Mouse (Mus musculus) CH12.LX (cell line): ENCODE measurements around the gene Lamtor5.
A peak's percentile ranks its signal among the peaks of the same experiment; 100 is the strongest.

Experiments used
- CTCF ChIP-seq, 2 experiments: IDR thresholded peaks in 1 of 2; conservative IDR thresholded peaks in 1 of 2; 2 replicates each; pipeline ENCODE4 v1.5.1; 2011 to 2012; ENCODE audit warnings: low read depth in 2 of 2, low read length in 2 of 2, improper control_type of control experiment in 1 of 2, inconsistent platforms in 1 of 2, mild to moderate bottlenecking in 1 of 2, moderate library complexity in 1 of 2
- EP300 ChIP-seq: IDR thresholded peaks from 2 replicates; pipeline ENCODE4 v1.6.1; 2011; ENCODE audit warnings: low read length, improper control_type of control experiment
- KAT2A ChIP-seq: IDR thresholded peaks from 2 replicates; pipeline ENCODE4 v1.6.1; 2012; ENCODE audit warnings: low read length, improper control_type of control experiment, inconsistent platforms; ENCODE audit not compliant: insufficient replicate concordance
- POLR2A ChIP-seq: IDR thresholded peaks from 2 replicates; pipeline ENCODE4 v1.6.1; 2011; ENCODE audit warnings: low read depth, mild to moderate bottlenecking, improper control_type of control experiment, low read length
- POLR2AphosphoS2 ChIP-seq: IDR thresholded peaks from 2 replicates; pipeline ENCODE4 v1.6.1; 2011; ENCODE audit warnings: low read depth, low read length, improper control_type of control experiment
- USF2 ChIP-seq: conservative IDR thresholded peaks from 2 replicates; pipeline ENCODE4 v1.6.1; 2011; ENCODE audit warnings: low read depth, low read length, improper control_type of control experiment
- ZC3H11A ChIP-seq: IDR thresholded peaks from 2 replicates; pipeline ENCODE4 v1.6.1; 2012; ENCODE audit warnings: low read depth, mild to moderate bottlenecking, inconsistent platforms, low read length, improper control_type of control experiment
- ZMIZ1 ChIP-seq: IDR thresholded peaks from 2 replicates; pipeline ENCODE4 v1.6.1; 2012; ENCODE audit warnings: low read depth, mild to moderate bottlenecking, inconsistent platforms, low read length, improper control_type of control experiment

DNA sequence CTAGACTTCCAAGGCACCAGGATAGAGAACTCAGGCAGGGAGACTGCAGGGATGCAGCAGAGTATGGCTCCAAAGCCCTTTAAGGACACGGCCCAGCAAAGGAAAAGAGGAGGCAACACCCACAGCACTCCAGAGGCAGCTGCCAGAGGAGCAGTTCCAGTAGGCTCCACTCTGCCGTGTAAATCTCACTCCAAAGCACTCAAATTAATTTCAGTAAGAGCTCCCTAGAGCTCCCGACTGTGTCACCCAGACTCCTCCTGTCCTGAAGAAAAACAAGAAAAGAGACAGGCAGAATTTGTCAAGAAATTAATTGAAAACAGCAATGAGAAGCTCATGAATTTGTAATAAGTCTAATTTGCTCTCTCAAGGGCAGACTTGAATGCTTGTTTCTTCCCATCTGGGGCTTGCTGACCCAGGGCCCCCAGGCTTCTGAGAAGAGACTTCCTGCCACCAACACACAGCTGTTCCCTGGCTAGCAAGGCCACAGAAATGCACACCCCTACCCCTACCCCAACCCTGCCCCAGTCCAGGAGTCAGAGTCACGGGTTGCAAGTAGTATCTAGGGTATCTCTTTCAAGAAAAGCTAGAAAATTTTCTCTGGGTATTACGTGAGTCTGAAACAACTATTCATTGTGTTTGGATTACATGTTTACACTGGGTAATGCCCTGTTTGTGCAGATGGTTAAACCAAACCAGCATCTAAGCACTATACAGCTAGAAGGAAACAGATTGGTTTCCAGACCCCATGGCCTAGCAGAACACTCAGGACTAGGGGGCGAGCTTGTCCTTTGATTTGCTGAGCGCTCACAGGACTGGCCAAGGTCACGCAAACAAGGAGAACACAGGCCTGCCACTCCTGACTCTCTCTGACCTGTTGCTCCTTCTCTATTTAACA lies 17.5 kb upstream of the Lamtor5 start:
- TF ChIP-seq ZMIZ1 (no peak), ZC3H11A (no peak), POLR2A (no peak), EP300 (no peak), CTCF (conservative IDR thresholded peaks at IDR 0.05 in 1 of 2, IDR thresholded peaks at IDR 0.05 in 1 of 2; ENCODE audit: low read depth in 2 of 2, low read length in 2 of 2) (0 out of 4 replicates have a peak, but pooled peaks of 1 of the 2 experiments have one; percentile 3), POLR2AphosphoS2 (no peak), USF2 (no peak), KAT2A (no peak)
